Mouse (Mus musculus): Measurements from ENCODE around the gene Vmn1r119. TPM values are rescaled to one million over a fixed set of nuclear protein-coding genes. Genes with fewer than 3 reads are reported as not detected.

The Vmn1r119 gene
- polyA plus RNA-seq (2015; fragmentation: Illumina TruSeq; extraction: RNeasy Lipid Tissue Mini Kit (QIAGEN cat#74804); ENCODE audit: low read depth, low replicate concordance): not detected

DNA sequence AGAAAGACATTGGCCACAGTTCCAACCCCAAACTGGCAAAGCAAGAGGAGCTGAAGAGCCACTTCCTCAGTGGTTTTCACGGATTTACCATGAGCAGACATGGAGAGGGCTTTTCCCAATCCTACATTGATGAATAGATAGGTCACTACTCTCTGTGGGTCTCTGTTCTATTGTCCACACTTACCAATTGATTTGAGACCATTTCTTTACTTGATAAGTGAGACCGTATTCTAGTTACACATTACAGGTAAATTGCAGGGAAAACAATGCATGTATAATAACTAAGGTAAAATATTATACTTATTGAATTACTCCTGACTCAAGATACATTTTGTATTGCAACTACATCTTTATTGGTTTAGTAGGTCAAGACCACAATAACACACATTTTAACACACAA, at the start of gene Vmn1r119:
Gene Vmn1r119, minus strand, starts transcription at position 101 of the 400 bp plus-strand sequence.

DNA sequence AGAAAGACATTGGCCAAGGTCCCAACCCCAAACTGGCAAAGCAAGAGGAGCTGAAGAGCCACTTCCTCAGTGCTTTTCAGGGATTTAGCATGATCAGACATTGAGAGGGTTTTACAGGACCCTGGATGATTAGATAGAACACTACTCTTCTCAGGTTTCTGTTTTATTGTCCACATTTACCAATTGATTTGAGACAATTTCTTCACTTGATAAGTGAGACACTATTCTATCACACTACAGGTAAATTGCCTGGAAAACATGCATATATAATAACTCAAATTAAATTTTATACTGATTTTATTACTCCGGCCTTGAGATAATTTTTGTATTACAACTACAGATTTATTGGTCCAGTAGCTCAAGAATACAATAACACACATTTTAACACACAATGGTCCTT, 41.4 kb upstream of the Vmn1r119 start, which contains the start of gene Vmn1r120:
Gene Vmn1r120, minus strand, starts transcription at position 101 of the 400 bp plus-strand sequence.

Other genes starting within 250 kb of the Vmn1r119 start
- gene Vmn1r112, start 241.3 kb downstream of the Vmn1r119 start, polyA plus RNA-seq (2015; fragmentation: Illumina TruSeq; extraction: RNeasy Lipid Tissue Mini Kit (QIAGEN cat#74804); ENCODE audit: low read depth, low replicate concordance): not detected
- gene Vmn1r113, start 225.2 kb downstream of the Vmn1r119 start, polyA plus RNA-seq (2015; fragmentation: Illumina TruSeq; extraction: RNeasy Lipid Tissue Mini Kit (QIAGEN cat#74804); ENCODE audit: low read depth, low replicate concordance): not detected
- gene Vmn1r114, start 200.3 kb downstream of the Vmn1r119 start, polyA plus RNA-seq (2015; fragmentation: Illumina TruSeq; extraction: RNeasy Lipid Tissue Mini Kit (QIAGEN cat#74804); ENCODE audit: low read depth, low replicate concordance): not detected
- gene Vmn1r115, start 167.5 kb downstream of the Vmn1r119 start, polyA plus RNA-seq (2015; fragmentation: Illumina TruSeq; extraction: RNeasy Lipid Tissue Mini Kit (QIAGEN cat#74804); ENCODE audit: low read depth, low replicate concordance): not detected
- not detected for gene Vmn1r116, start 140.2 kb downstream of the Vmn1r119 start, polyA plus RNA-seq (2015; fragmentation: Illumina TruSeq; extraction: RNeasy Lipid Tissue Mini Kit (QIAGEN cat#74804); ENCODE audit: low read depth, low replicate concordance)
- gene Vmn1r117, start 128.3 kb downstream of the Vmn1r119 start, polyA plus RNA-seq (2015; fragmentation: Illumina TruSeq; extraction: RNeasy Lipid Tissue Mini Kit (QIAGEN cat#74804); ENCODE audit: low read depth, low replicate concordance): not detected
- not detected for gene Vmn1r118, start 100.1 kb downstream of the Vmn1r119 start, polyA plus RNA-seq (2015; fragmentation: Illumina TruSeq; extraction: RNeasy Lipid Tissue Mini Kit (QIAGEN cat#74804); ENCODE audit: low read depth, low replicate concordance)
- not detected for gene Vmn1r120, start 41.3 kb upstream of the Vmn1r119 start, polyA plus RNA-seq (2015; fragmentation: Illumina TruSeq; extraction: RNeasy Lipid Tissue Mini Kit (QIAGEN cat#74804); ENCODE audit: low read depth, low replicate concordance)
- not detected for gene Vmn1r121, start 86.1 kb upstream of the Vmn1r119 start, polyA plus RNA-seq (2015; fragmentation: Illumina TruSeq; extraction: RNeasy Lipid Tissue Mini Kit (QIAGEN cat#74804); ENCODE audit: low read depth, low replicate concordance)
- gene Vmn1r122, start 121.7 kb upstream of the Vmn1r119 start, polyA plus RNA-seq (2015; fragmentation: Illumina TruSeq; extraction: RNeasy Lipid Tissue Mini Kit (QIAGEN cat#74804); ENCODE audit: low read depth, low replicate concordance): not detected
- gene Vmn1r123, start 149.7 kb upstream of the Vmn1r119 start, polyA plus RNA-seq (2015; fragmentation: Illumina TruSeq; extraction: RNeasy Lipid Tissue Mini Kit (QIAGEN cat#74804); ENCODE audit: low read depth, low replicate concordance): not detected
- gene Gm5157, start 178.0 kb upstream of the Vmn1r119 start, polyA plus RNA-seq (2015; fragmentation: Illumina TruSeq; extraction: RNeasy Lipid Tissue Mini Kit (QIAGEN cat#74804); ENCODE audit: low read depth, low replicate concordance): not detected
- not detected for gene Vmn1r124, start 248.2 kb upstream of the Vmn1r119 start, polyA plus RNA-seq (2015; fragmentation: Illumina TruSeq; extraction: RNeasy Lipid Tissue Mini Kit (QIAGEN cat#74804); ENCODE audit: low read depth, low replicate concordance)

Data from brain, adult 10 weeks (tissue).